Mouse (Mus musculus): Measurements from ENCODE around the gene Gm3667. TPM values are rescaled to one million over a fixed set of nuclear protein-coding genes. Genes with fewer than 3 reads are reported as not detected.
A peak's percentile ranks its signal among the peaks of the same experiment; 100 is the strongest.
"Not testable (repeated sequence)": the region's sequence is repeated elsewhere in the genome, so short reads cannot be mapped to it uniquely, and the experiment has no call there.

Gm3667 gene
- 0.51 and 0.66 TPM in 2 replicates for polyA plus RNA-seq (2015; fragmentation: Nextera tagmentation; extraction: Ambion mirVana)

- Histone ChIP-seq H3K4me2 (peak within 1 kb of the TSS; percentile 63), H3K9ac (peak within 1 kb of the TSS; percentile 64), H3K4me3 (peak within 1 kb of the TSS; percentile 45)
- not testable (repeated sequence) for ATAC-seq (ENCODE audit: insufficient number of reproducible peaks, insufficient read depth, low FRiP score, low TSS enrichment, low read depth); H3K27me3 ChIP-seq; H3K27ac ChIP-seq; H3K36me3 ChIP-seq; H3K4me1 ChIP-seq; H3K9me3 ChIP-seq
- WGBS: 0% methylated on average over 27 of the region's 43 CpGs
These were observed at the start of gene Gm3667 for GRCm38 (mm10) chr14:6889521-6890012. TSS of gene Gm3667 (minus strand) at chr14:6889962.

GRCm38 (mm10) chr14:6899881-6900280 lies 10.1 kb upstream of the Gm3667 start:
- not testable (repeated sequence) for H3K9me3 ChIP-seq; H3K27ac ChIP-seq; H3K27me3 ChIP-seq; ATAC-seq (ENCODE audit: insufficient number of reproducible peaks, insufficient read depth, low FRiP score, low TSS enrichment, low read depth); H3K4me2 ChIP-seq; H3K4me1 ChIP-seq; H3K9ac ChIP-seq; H3K4me3 ChIP-seq; H3K36me3 ChIP-seq
- WGBS: 96% methylated on average over 18 of the region's 24 CpGs

GRCm38 (mm10) chr14:6888811-6889210 lies 951 bp downstream of the Gm3667 start:
- H3K9ac ChIP-seq; ATAC-seq (ENCODE audit: insufficient number of reproducible peaks, insufficient read depth, low FRiP score, low TSS enrichment, low read depth); H3K27ac ChIP-seq; H3K4me1 ChIP-seq; H3K27me3 ChIP-seq; H3K9me3 ChIP-seq; H3K36me3 ChIP-seq: not testable (repeated sequence)
- Histone ChIP-seq H3K4me2 (peak overlapping the region; percentile 63), H3K4me3 (peak overlapping the region; percentile 45; the same call in 1 of the 2 replicates)
- WGBS: 10% methylated on average over 5 of the region's 5 CpGs

- H3K27ac ChIP-seq; H3K27me3 ChIP-seq; H3K4me2 ChIP-seq; H3K4me3 ChIP-seq; ATAC-seq (ENCODE audit: insufficient number of reproducible peaks, insufficient read depth, low FRiP score, low TSS enrichment, low read depth); H3K9me3 ChIP-seq; H3K36me3 ChIP-seq; H3K4me1 ChIP-seq; H3K9ac ChIP-seq: not testable (repeated sequence)
- no CpG with 5 or more reads among the region's 3 CpGs for WGBS
These were observed 49.6 kb downstream of the Gm3667 start, which contains the start of gene Gm3642 for GRCm38 (mm10) chr14:6840211-6840610. TSS of gene Gm3642 (minus strand) at chr14:6840311.

GRCm38 (mm10) chr14:6823297-6823696 lies 66.5 kb downstream of the Gm3667 start:
- not testable (repeated sequence) for ATAC-seq (ENCODE audit: insufficient number of reproducible peaks, insufficient read depth, low FRiP score, low TSS enrichment, low read depth); H3K9me3 ChIP-seq; H3K27ac ChIP-seq; H3K4me3 ChIP-seq; H3K9ac ChIP-seq; H3K27me3 ChIP-seq; H3K36me3 ChIP-seq; H3K4me1 ChIP-seq; H3K4me2 ChIP-seq
- WGBS: 83% methylated on average over 3 of the region's 3 CpGs

Other genes with a start within 250 kb of the Gm3667 start
- gene Gm10251, start 205.8 kb downstream of the Gm3667 start, polyA plus RNA-seq (2015; fragmentation: Nextera tagmentation; extraction: Ambion mirVana): not detected in 2 replicates
- gene Gm8050, start 169.7 kb downstream of the Gm3667 start, polyA plus RNA-seq (2015; fragmentation: Nextera tagmentation; extraction: Ambion mirVana): not detected in 2 replicates
- gene Gm3636, start 147.6 kb downstream of the Gm3667 start, polyA plus RNA-seq (2015; fragmentation: Nextera tagmentation; extraction: Ambion mirVana): 5.0 and 5.1 TPM in 2 replicates
- not detected in 2 replicates for gene Gm8362, start 115.6 kb downstream of the Gm3667 start, polyA plus RNA-seq (2015; fragmentation: Nextera tagmentation; extraction: Ambion mirVana)
- not detected in 2 replicates for gene Gm3642, start 49.7 kb downstream of the Gm3667 start, polyA plus RNA-seq (2015; fragmentation: Nextera tagmentation; extraction: Ambion mirVana)
- not detected in 2 replicates for gene Gm6356, start 83.9 kb upstream of the Gm3667 start, polyA plus RNA-seq (2015; fragmentation: Nextera tagmentation; extraction: Ambion mirVana)
- gene Gm10406, start 137.5 kb upstream of the Gm3667 start, polyA plus RNA-seq (2015; fragmentation: Nextera tagmentation; extraction: Ambion mirVana): 0.76 and 1.8 TPM in 2 replicates
- gene Gm3685, start 155.0 kb upstream of the Gm3667 start, polyA plus RNA-seq (2015; fragmentation: Nextera tagmentation; extraction: Ambion mirVana): not detected in 2 replicates
- gene Gm3696, start 210.7 kb upstream of the Gm3667 start, polyA plus RNA-seq (2015; fragmentation: Nextera tagmentation; extraction: Ambion mirVana): 0.80 and 1.3 TPM in 2 replicates
- gene Gm6676, start 235.4 kb upstream of the Gm3667 start, polyA plus RNA-seq (2015; fragmentation: Nextera tagmentation; extraction: Ambion mirVana): not detected in 2 replicates

Measured in embryonic facial prominence, embryonic 13.5 days (tissue).